8 mouse cellular contexts compared by ENCODE assay signal in genomic region chr3:52101977-52102600, GRCm38 (mm10). TPM values are rescaled to one million over a fixed set of nuclear protein-coding genes. Genes with fewer than 3 reads are reported as not detected.
DNase-seq lines count a peak whose midpoint lies in the region; TF ChIP-seq lines count a peak whose summit lies in the region.

No protein-coding gene starts in this region.

- intact Hi-C loops in left cerebral cortex, adult 2 months (cut with DNase I): loop anchor here (1.0 to 5.0 kb wide), 7 partner anchors 56 to 541 kb away; partner anchors contain the start of gene Setd7

- H3K36me3 ChIP-seq in macrophage (ENCODE audit: inconsistent target): no peaks in the 10 kb centered on the region

- 1% methylated on average over 37 of the region's 57 CpGs for WGBS in macrophage (ENCODE audit: missing documents)

- DNase-seq in adipocyte (ENCODE audit: low spot score): peak; percentile 94
- peak; percentile 76 to 82 for DNase-seq in gastrocnemius, adult 8-10 months (ENCODE audit: low spot score in 2 of 2)
- peak; percentile 54 for DNase-seq in hindlimb bud, embryonic 11.5 days (ENCODE audit: extremely low spot score, low read depth, low spot score)
- peak; percentile 67 to 77 for DNase-seq in left cerebral cortex, adult 2 months (ENCODE audit: extremely low spot score in 1 of 2, low spot score in 2 of 2)
- peak; percentile 76 for DNase-seq in retina, postnatal 7 days (ENCODE audit: low read depth, low spot score)
- DNase-seq in urinary bladder, postnatal 14 days (ENCODE audit: low spot score): peak; percentile 92

- peak overlapping the region; percentile 96 for H3K27ac ChIP-seq in cortical plate, adult 2 months (ENCODE audit: insufficient read depth, low read length)
- H3K27ac ChIP-seq in left cerebral cortex, adult 2 months: peak overlapping the region; percentile 95
- H3K27ac ChIP-seq in macrophage: peak overlapping the region; percentile 84

- peak overlapping the region; percentile 88 for H3K4me3 ChIP-seq in cortical plate, adult 2 months (ENCODE audit: insufficient read depth, low read length)
- peak overlapping the region; percentile 78 for H3K4me3 ChIP-seq in left cerebral cortex, adult 2 months
- H3K4me3 ChIP-seq in macrophage (ENCODE audit: inconsistent target): peak overlapping the region; percentile 69

- no peaks in the 10 kb centered on the region for H3K79me2 ChIP-seq in macrophage (ENCODE audit: inconsistent target)

- peaks cover 2% of the 10 kb centered on the region; the same call in 1 of the 2 replicates for H3K4me1 ChIP-seq in cortical plate, adult 2 months (ENCODE audit: control insufficient read depth, insufficient read depth, low read length)

- no peak for TF ChIP-seq CTCF in cortical plate, adult 2 months (IDR thresholded peaks at IDR 0.05; ENCODE audit: extremely low read depth, insufficient read depth, low read length)
- no peak; the same call in 1 of the 2 replicates for TF ChIP-seq CTCF in left cerebral cortex, adult 2 months (IDR thresholded peaks at IDR 0.05)

- no peak for TF ChIP-seq POLR2A in cortical plate, adult 2 months (IDR thresholded peaks at IDR 0.05; ENCODE audit: extremely low read depth, insufficient read depth, low read length)

RNA-seq across cellular contexts. Expression of gene Maml3, which starts 2.8 kb away (rescaled TPM):
- polyA plus RNA-seq in cortical plate, adult 2 months (2012; rRNA removed): 2.4 and 2.7 TPM in 2 replicates
- 1 to 10 TPM; 1.2 to 2.4 (median 1.8) TPM for total RNA-seq in gastrocnemius, adult 8-10 months (2022)
- total RNA-seq in left cerebral cortex, adult 2 months (2021): 10 to 100 TPM; 10.3 to 10.9 TPM
- total RNA-seq in macrophage (2018; cell fraction: chromatin; rRNA removed): 1 to 10 TPM; 1.2 to 9.8 (median 4.1) TPM
- total RNA-seq in macrophage (2018; cell fraction: cytosol; rRNA removed): 1 to 10 TPM in 1 of 26 experiments, under 1 TPM in 25; 0.19 to 1.0 (median 0.51) TPM
- total RNA-seq in macrophage (2018; cell fraction: nucleus; rRNA removed): 10 to 100 TPM in 1 of 26 experiments, 1 to 10 TPM in 22, under 1 TPM in 3; 0.72 to 21.2 (median 2.8) TPM
- 0.50 to 3.3 TPM (median 0.72 TPM) in 3 replicates for polyA plus RNA-seq in macrophage (2018)

Comparison
In these comparisons a context has a peak if more than half of its experiments do, and no peak if none do; other contexts are left out.
1. Peak in every context shown above with its lines: DNase-seq, H3K4me3 ChIP-seq and H3K27ac ChIP-seq.